Mouse (Mus musculus): Measurements from ENCODE around the gene Vmn1r12. TPM values are rescaled to one million over a fixed set of nuclear protein-coding genes. Genes with fewer than 3 reads are reported as not detected.
"Not testable (repeated sequence)": the region's sequence is repeated elsewhere in the genome, so short reads cannot be mapped to it uniquely, and the experiment has no call there.

The Vmn1r12 gene
- not detected in 2 replicates for polyA plus RNA-seq (2015; fragmentation: Nextera tagmentation; extraction: Ambion mirVana)

DNA sequence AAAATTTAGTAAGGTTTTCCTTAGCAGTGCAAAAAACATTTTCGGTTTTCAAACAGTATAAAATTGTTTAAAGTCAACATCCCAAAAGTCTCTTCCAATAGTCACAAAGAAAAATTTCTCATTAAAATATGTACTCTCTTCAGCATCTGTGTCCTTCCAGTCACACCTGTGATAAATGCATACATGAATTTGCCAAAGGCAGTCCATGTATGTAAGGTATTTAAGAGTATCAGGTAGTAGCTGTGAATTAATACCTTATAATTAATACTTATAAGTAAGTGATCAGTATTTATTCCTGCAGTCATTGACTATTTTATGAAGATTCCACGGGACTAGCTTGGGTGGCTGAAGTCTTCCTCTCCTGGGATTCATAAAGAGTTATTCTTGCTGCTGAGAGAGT is at the start of gene Vmn1r12:
TSS of gene Vmn1r12 (plus strand) at position 301 of the 400 bp plus-strand sequence.
- Histone ChIP-seq H3K4me2 (no peak within 1 kb of the TSS), H3K9me3 (no peaks in the 10 kb centered on the region), H3K27ac (no peak within 1 kb of the TSS), H3K9ac (no peak within 1 kb of the TSS), H3K4me1 (no peaks in the 10 kb centered on the region), H3K36me3 (no peaks in the 10 kb centered on the region), H3K27me3 (no peaks in the 10 kb centered on the region), H3K4me3 (no peak within 1 kb of the TSS)
- ATAC-seq (ENCODE audit: insufficient number of reproducible peaks, insufficient read depth, low FRiP score, low TSS enrichment, low read depth): no peak
- 79% methylated on average over 2 of the region's 2 CpGs for WGBS

DNA sequence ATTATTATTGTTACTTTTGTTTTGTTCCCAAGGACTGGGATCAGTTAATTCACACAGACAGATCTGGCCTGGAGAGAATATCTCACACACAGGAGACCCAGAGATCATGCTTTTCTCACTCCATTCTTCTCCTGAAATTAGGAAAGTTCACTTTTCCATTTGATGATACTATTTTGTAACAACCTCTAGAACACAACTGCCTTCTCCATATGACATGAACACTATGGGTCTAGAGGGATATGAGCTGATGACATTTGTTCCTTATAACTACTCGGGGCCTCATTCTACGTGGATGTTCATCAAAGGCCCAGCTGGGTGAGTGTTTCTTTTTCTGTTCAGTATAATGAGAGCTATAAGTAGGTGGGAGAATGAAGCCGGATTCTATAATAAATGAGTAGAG is 47.6 kb upstream of the Vmn1r12 start, which contains the start of gene Vmn1r10:
TSS of gene Vmn1r10 (plus strand) at position 301 of the 400 bp plus-strand sequence.
- Histone ChIP-seq H3K36me3 (no peaks in the 10 kb centered on the region), H3K4me3 (no peak within 1 kb of the TSS), H3K27ac (no peak within 1 kb of the TSS), H3K9me3 (no peaks in the 10 kb centered on the region), H3K4me2 (no peak within 1 kb of the TSS), H3K27me3 (no peaks in the 10 kb centered on the region), H3K9ac (no peak within 1 kb of the TSS), H3K4me1 (no peaks in the 10 kb centered on the region)
- WGBS: 74% methylated on average over 3 of the region's 3 CpGs
- ATAC-seq (ENCODE audit: insufficient number of reproducible peaks, insufficient read depth, low FRiP score, low TSS enrichment, low read depth): no peak

DNA sequence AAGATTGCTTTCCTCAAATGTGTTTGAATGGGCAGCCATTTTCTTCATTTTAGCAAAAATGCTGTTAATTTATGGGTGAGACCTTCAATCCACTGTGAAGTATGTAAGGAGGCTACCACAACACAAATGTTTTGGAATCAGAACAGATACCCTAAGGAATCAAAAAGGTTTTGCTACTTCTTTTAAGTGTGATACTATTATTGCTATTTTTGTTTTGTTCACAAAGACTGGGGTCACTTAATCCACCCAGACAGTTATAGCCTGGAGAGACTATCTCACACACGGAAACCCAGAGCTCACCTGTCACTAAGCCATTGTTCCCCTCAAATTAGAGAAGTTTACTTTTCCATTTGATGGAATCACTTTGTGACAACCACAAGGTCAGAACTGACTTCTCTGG is 23.6 kb upstream of the Vmn1r12 start, which contains the start of gene Vmn1r11:
TSS of gene Vmn1r11 (plus strand) at position 301 of the 400 bp plus-strand sequence.
- no peak within 1 kb of the TSS for H3K4me3 ChIP-seq
- H3K27ac ChIP-seq: no peak within 1 kb of the TSS
- no peaks in the 10 kb centered on the region for H3K9me3 ChIP-seq
- ATAC-seq (ENCODE audit: insufficient number of reproducible peaks, insufficient read depth, low FRiP score, low TSS enrichment, low read depth): no peak
- no peaks in the 10 kb centered on the region for H3K36me3 ChIP-seq
- no peaks in the 10 kb centered on the region for H3K4me1 ChIP-seq
- no peak within 1 kb of the TSS for H3K9ac ChIP-seq
- no peaks in the 10 kb centered on the region for H3K27me3 ChIP-seq
- WGBS: 63% methylated on average over 1 of the region's 1 CpGs
- H3K4me2 ChIP-seq: no peak within 1 kb of the TSS

DNA sequence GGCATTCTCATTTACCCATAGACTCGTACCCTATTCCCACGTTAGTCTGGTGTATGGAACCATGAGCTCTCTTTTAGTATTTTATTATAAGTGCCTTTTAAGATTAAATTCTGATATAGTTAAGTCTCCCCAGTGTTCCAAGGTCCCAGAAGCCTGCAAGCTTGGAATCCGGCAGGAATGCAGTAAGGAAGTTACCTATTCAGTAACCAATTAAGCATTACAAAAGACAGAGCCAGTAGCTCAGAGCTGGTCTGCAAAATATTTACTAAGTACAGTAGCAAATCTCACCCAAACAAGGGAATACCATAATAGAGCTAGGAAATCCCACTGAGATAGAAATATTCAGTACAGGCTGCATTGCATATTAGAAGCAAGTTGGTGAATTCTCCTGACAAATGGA is 33.3 kb downstream of the Vmn1r12 start:
- H3K27me3 ChIP-seq; ATAC-seq (ENCODE audit: insufficient number of reproducible peaks, insufficient read depth, low FRiP score, low TSS enrichment, low read depth); H3K9me3 ChIP-seq; H3K4me3 ChIP-seq; H3K4me1 ChIP-seq; H3K4me2 ChIP-seq; H3K27ac ChIP-seq; H3K36me3 ChIP-seq; H3K9ac ChIP-seq: not testable (repeated sequence)
- 50% methylated on average over 3 of the region's 3 CpGs for WGBS

DNA sequence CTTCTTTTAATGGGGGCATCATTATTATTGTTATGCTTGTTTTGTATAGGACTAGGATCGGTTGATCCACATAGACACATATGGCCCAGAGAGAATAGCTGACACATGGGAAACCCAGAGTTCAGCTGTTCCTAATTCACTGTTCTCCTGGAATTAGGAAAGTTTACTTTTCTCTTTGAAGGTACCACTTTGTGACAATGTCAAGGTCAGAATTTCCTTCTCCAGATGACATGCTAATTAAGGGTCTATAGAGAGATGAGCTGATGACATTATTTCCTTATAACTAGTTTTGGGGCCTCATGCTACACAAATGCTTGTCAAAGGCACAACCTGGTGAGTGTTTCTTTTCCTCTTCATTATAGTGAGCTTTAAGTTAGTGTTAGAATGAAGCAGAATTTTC is 46.3 kb downstream of the Vmn1r12 start, which contains the start of gene Vmn1r13:
TSS of gene Vmn1r13 (plus strand) at position 301 of the 400 bp plus-strand sequence.
- ATAC-seq (ENCODE audit: insufficient number of reproducible peaks, insufficient read depth, low FRiP score, low TSS enrichment, low read depth); H3K27ac ChIP-seq; H3K4me3 ChIP-seq; H3K27me3 ChIP-seq; H3K36me3 ChIP-seq; H3K9ac ChIP-seq; H3K4me2 ChIP-seq; H3K9me3 ChIP-seq; H3K4me1 ChIP-seq: not testable (repeated sequence)
- WGBS: 86% methylated on average over 1 of the region's 1 CpGs

Other genes starting within 250 kb of the Vmn1r12 start
- 66.0 and 67.4 TPM in 2 replicates for gene Nt5c3, start 233.0 kb upstream of the Vmn1r12 start, polyA plus RNA-seq (2015; fragmentation: Nextera tagmentation; extraction: Ambion mirVana)
- gene Vmn1r4, start 232.9 kb upstream of the Vmn1r12 start, polyA plus RNA-seq (2015; fragmentation: Nextera tagmentation; extraction: Ambion mirVana): 0.22 and 0.72 TPM in 2 replicates
- not detected in 2 replicates for gene Vmn1r5, start 186.6 kb upstream of the Vmn1r12 start, polyA plus RNA-seq (2015; fragmentation: Nextera tagmentation; extraction: Ambion mirVana)
- gene Vmn1r6, start 159.7 kb upstream of the Vmn1r12 start, polyA plus RNA-seq (2015; fragmentation: Nextera tagmentation; extraction: Ambion mirVana): not detected in 2 replicates
- gene Vmn1r7, start 131.6 kb upstream of the Vmn1r12 start, polyA plus RNA-seq (2015; fragmentation: Nextera tagmentation; extraction: Ambion mirVana): not detected in 2 replicates
- not detected in 2 replicates for gene Vmn1r8, start 124.6 kb upstream of the Vmn1r12 start, polyA plus RNA-seq (2015; fragmentation: Nextera tagmentation; extraction: Ambion mirVana)
- gene Vmn1r9, start 90.1 kb upstream of the Vmn1r12 start, polyA plus RNA-seq (2015; fragmentation: Nextera tagmentation; extraction: Ambion mirVana): not detected in 2 replicates
- gene Vmn1r10, start 47.5 kb upstream of the Vmn1r12 start, polyA plus RNA-seq (2015; fragmentation: Nextera tagmentation; extraction: Ambion mirVana): not detected in 2 replicates
- not detected in 2 replicates for gene Vmn1r11, start 23.5 kb upstream of the Vmn1r12 start, polyA plus RNA-seq (2015; fragmentation: Nextera tagmentation; extraction: Ambion mirVana)
- not detected in 2 replicates for gene Vmn1r13, start 46.4 kb downstream of the Vmn1r12 start, polyA plus RNA-seq (2015; fragmentation: Nextera tagmentation; extraction: Ambion mirVana)
- gene Vmn1r14, start 74.8 kb downstream of the Vmn1r12 start, polyA plus RNA-seq (2015; fragmentation: Nextera tagmentation; extraction: Ambion mirVana): not detected in 2 replicates
- gene Vmn1r15, start 101.0 kb downstream of the Vmn1r12 start, polyA plus RNA-seq (2015; fragmentation: Nextera tagmentation; extraction: Ambion mirVana): not detected in 2 replicates
- gene Vmn1r16, start 172.6 kb downstream of the Vmn1r12 start, polyA plus RNA-seq (2015; fragmentation: Nextera tagmentation; extraction: Ambion mirVana): not detected in 2 replicates
- not detected in 2 replicates for gene Vmn1r17, start 206.8 kb downstream of the Vmn1r12 start, polyA plus RNA-seq (2015; fragmentation: Nextera tagmentation; extraction: Ambion mirVana)
- gene Vmn1r18, start 238.9 kb downstream of the Vmn1r12 start, polyA plus RNA-seq (2015; fragmentation: Nextera tagmentation; extraction: Ambion mirVana): not detected in 2 replicates
- not detected in 2 replicates for gene Vmn1r19, start 246.9 kb downstream of the Vmn1r12 start, polyA plus RNA-seq (2015; fragmentation: Nextera tagmentation; extraction: Ambion mirVana)

All from embryonic facial prominence, embryonic 13.5 days (tissue).